Mouse (Mus musculus): ENCODE results near the gene Zfp207.

GRCm38 (mm10) chr11:80421421-80422047 is 38.5 kb downstream of the Zfp207 start:
- TF ChIP-seq CTCF (IDR thresholded peaks at IDR 0.05; ENCODE audit: insufficient read depth, low read length) (no peak), POLR2A (IDR thresholded peaks at IDR 0.05; ENCODE audit: borderline replicate concordance, extremely low read depth, low read depth, low read length) (no peak)
